Mouse (Mus musculus) frontal cortex, postnatal 36 days (tissue): ENCODE measurements around the gene Fam118a.
"Not testable (repeated sequence)": the region's sequence is repeated elsewhere in the genome, so short reads cannot be mapped to it uniquely, and the experiment has no call there.

Experiments used
- DNase-seq, 2 experiments: peaks; one replicate each; pipeline ENCODE4 v3.0.0; 2022; ENCODE audit warnings: low spot score in 2 of 2

The Fam118a gene

GRCm38 (mm10) chr15:85028648-85029047 is at the start of gene Fam118a:
TSS of gene Fam118a (plus strand) at chr15:85028948.
- not testable (repeated sequence) for DNase-seq

GRCm38 (mm10) chr15:84981609-84982313 is 47.0 kb upstream of the Fam118a start:
- no peak for DNase-seq

GRCm38 (mm10) chr15:84982888-84983287 is 45.9 kb upstream of the Fam118a start:
- DNase-seq: no peak

- DNase-seq: no peak
These were observed 45.0 kb upstream of the Fam118a start for GRCm38 (mm10) chr15:84983721-84984120.

- no peak for DNase-seq
These were observed 43.1 kb upstream of the Fam118a start for GRCm38 (mm10) chr15:84985516-84986160.

- DNase-seq: no peak
These were observed 42.4 kb upstream of the Fam118a start for GRCm38 (mm10) chr15:84986171-84987019.

GRCm38 (mm10) chr15:84987020-84987815 is 41.5 kb upstream of the Fam118a start:
- DNase-seq: no peak

GRCm38 (mm10) chr15:84987874-84988825 is 40.6 kb upstream of the Fam118a start, which contains the start of gene 5031439G07Rik:
TSS of gene 5031439G07Rik (minus strand) at chr15:84988551.
- peak; percentile 84 to 86 for DNase-seq

GRCm38 (mm10) chr15:84989098-84989497 is 39.6 kb upstream of the Fam118a start:
- no peak for DNase-seq

- DNase-seq: no peak
These were observed 39.0 kb upstream of the Fam118a start for GRCm38 (mm10) chr15:84989771-84990170.

GRCm38 (mm10) chr15:84994498-84994897 is 34.2 kb upstream of the Fam118a start:
- no peak for DNase-seq

- no peak for DNase-seq
These were observed 33.7 kb upstream of the Fam118a start for GRCm38 (mm10) chr15:84995041-84995440.

- no peak for DNase-seq
These were observed 32.8 kb upstream of the Fam118a start for GRCm38 (mm10) chr15:84995967-84996366.

GRCm38 (mm10) chr15:84997768-84998454 is 30.8 kb upstream of the Fam118a start:
- DNase-seq: peak; percentile 80

- no peak for DNase-seq
These were observed 28.8 kb upstream of the Fam118a start for GRCm38 (mm10) chr15:84999911-85000310.

GRCm38 (mm10) chr15:85000984-85001982 is 27.5 kb upstream of the Fam118a start:
- peak; percentile 64 to 86 for DNase-seq

- DNase-seq: no peak
These were observed 19.1 kb upstream of the Fam118a start for GRCm38 (mm10) chr15:85009666-85010065.

- no peak for DNase-seq
These were observed 16.7 kb upstream of the Fam118a start for GRCm38 (mm10) chr15:85011895-85012661.
